Mouse (Mus musculus) bone marrow macrophage, adult 2 months (primary cell): ENCODE results near the gene Mapkapk3.

Experiments
- CTCF ChIP-seq: IDR thresholded peaks from 2 replicates; pipeline ENCODE4 v1.5.1; 2012; ENCODE audit warnings: low read depth, mild to moderate bottlenecking, low read length, moderate library complexity
- POLR2A ChIP-seq: IDR thresholded peaks from 2 replicates; pipeline ENCODE4 v1.6.1; 2012; ENCODE audit warnings: mild to moderate bottlenecking, low read depth, low read length, borderline replicate concordance

GRCm38 (mm10) chr9:107232140-107232539 is 57.5 kb downstream of the Mapkapk3 start:
- no peak for TF ChIP-seq CTCF
- no peak for TF ChIP-seq POLR2A
